In genomic region chr10:88232765-88233164, GRCm38 (mm10) we compare ENCODE assay signal across 19 mouse cellular contexts.
"Had no signal": no experiment of that assay in that cellular context is flagged by ENCODE, and none has a peak within 500 bp of the region (broad histone marks: within the 10 kb centered on the region; RNA-seq: fewer than 3 reads in every experiment).

No protein-coding gene starts in this region.

- H3K4me1 ChIP-seq: midbrain, embryonic 12.5 days; neural tube, embryonic 13.5 days; neural tube, embryonic 15.5 days had no signal

- H3K27ac ChIP-seq: midbrain, embryonic 10.5 days; midbrain, embryonic 12.5 days; neural tube, embryonic 13.5 days; neural tube, embryonic 15.5 days had no signal

- DNase-seq: lung, adult 18-20 months; lung, embryonic 14.5 days; lung, postnatal 10 days; lung, postnatal 4 days; midbrain, embryonic 14.5 days; retina, postnatal 1 day; right cerebral cortex, adult 18-20 months; right cerebral cortex, postnatal 25 days; right cerebral cortex, postnatal 4 days; spleen, adult 18-20 months; thymus, adult 18-20 months; thymus, postnatal 14 days; thymus, postnatal 36 days had no signal

- ATAC-seq: midbrain, embryonic 16.5 days had no signal

- H3K4me2 ChIP-seq: lung, embryonic 14.5 days; midbrain, embryonic 12.5 days; neural tube, embryonic 13.5 days; neural tube, embryonic 15.5 days had no signal

- H3K9me3 ChIP-seq: midbrain, embryonic 10.5 days; midbrain, embryonic 12.5 days; neural tube, embryonic 13.5 days; neural tube, embryonic 15.5 days had no signal

- H3K9ac ChIP-seq: lung, embryonic 14.5 days; midbrain, embryonic 12.5 days; neural tube, embryonic 13.5 days; neural tube, embryonic 15.5 days had no signal

- H3K27me3 ChIP-seq: midbrain, embryonic 12.5 days; neural tube, embryonic 13.5 days; neural tube, embryonic 15.5 days had no signal

- H3K4me3 ChIP-seq: midbrain, embryonic 10.5 days; midbrain, embryonic 12.5 days; myocyte; neural tube, embryonic 13.5 days; neural tube, embryonic 15.5 days had no signal
